Mouse (Mus musculus): ENCODE measurements around the gene Sgk1.

DNA sequence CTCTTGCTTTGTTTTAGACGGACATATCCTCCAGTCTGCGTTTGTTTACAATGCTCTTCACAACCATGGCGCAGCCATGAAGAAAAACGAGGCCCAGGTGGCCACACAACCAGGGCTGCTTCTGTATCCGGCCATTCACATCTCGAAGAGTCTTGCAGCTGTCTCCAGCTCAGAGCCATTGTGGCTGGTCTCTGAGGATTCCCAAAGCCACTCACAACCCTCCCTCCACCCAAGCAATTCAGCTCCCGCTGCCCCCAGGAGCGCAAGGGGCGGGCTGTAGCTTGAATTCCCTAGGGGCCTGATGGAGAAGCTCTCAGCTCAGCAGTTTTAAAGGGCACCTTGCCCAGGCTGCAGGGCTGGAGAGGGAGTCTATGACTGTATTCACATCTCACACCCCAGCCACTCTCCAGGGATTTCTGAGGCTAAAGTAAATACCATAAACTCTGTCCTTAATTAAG lies 41.5 kb downstream of the Sgk1 start:
- TF ChIP-seq CTCF (IDR thresholded peaks at IDR 0.05; ENCODE audit: borderline replicate concordance, insufficient read depth, low read depth, low read length) (no peak), POLR2A (IDR thresholded peaks at IDR 0.05; ENCODE audit: borderline replicate concordance, insufficient read depth, low read length) (no peak)
